Mouse (Mus musculus): ENCODE measurements around the gene Gm42906. TPM values are rescaled to one million over a fixed set of nuclear protein-coding genes. Genes with fewer than 3 reads are reported as not detected.

Gene Gm42906
- polyA plus RNA-seq, 1 experiment from 2014 or later: not detected

Other genes with a start within 250 kb of the Gm42906 start
- gene Stard13, start 194.3 kb downstream of the Gm42906 start, polyA plus RNA-seq (2015; fragmentation: Nextera tagmentation; extraction: Ambion mirVana): 12.6 and 13.7 TPM in 2 replicates
- gene Vmn2r18, start 177.9 kb upstream of the Gm42906 start, polyA plus RNA-seq (2015; fragmentation: Nextera tagmentation; extraction: Ambion mirVana): 0.05 TPM in 1 of 2 replicates, not detected in the other
- gene Rfc3, start 223.1 kb upstream of the Gm42906 start, polyA plus RNA-seq (2015; fragmentation: Nextera tagmentation; extraction: Ambion mirVana): 70.2 and 76.3 TPM in 2 replicates

Data from intestine, embryonic 15.5 days (tissue).